Mouse (Mus musculus): Measurements from ENCODE around the gene Copg2.
"Not testable (repeated sequence)": the region's sequence is repeated elsewhere in the genome, so short reads cannot be mapped to it uniquely, and the experiment has no call there.

Gene Copg2

GRCm38 (mm10) chr6:30832241-30832640 lies 64.4 kb downstream of the Copg2 start:
- peak; percentile 40 for DNase-seq (ENCODE audit: low read depth, low spot score)

- no peak for DNase-seq (ENCODE audit: low read depth, low spot score)
These were observed 83.0 kb downstream of the Copg2 start for GRCm38 (mm10) chr6:30813626-30814025.

- no peak for DNase-seq (ENCODE audit: low read depth, low spot score)
These were observed 91.4 kb downstream of the Copg2 start for GRCm38 (mm10) chr6:30805053-30805752.

- peak; percentile 39 for DNase-seq (ENCODE audit: low read depth, low spot score)
These were observed 92.1 kb downstream of the Copg2 start for GRCm38 (mm10) chr6:30804389-30805052.

GRCm38 (mm10) chr6:30802915-30803314 lies 93.7 kb downstream of the Copg2 start:
- DNase-seq (ENCODE audit: low read depth, low spot score) = not testable (repeated sequence)

GRCm38 (mm10) chr6:30751209-30751608 lies 145.4 kb downstream of the Copg2 start:
- DNase-seq (ENCODE audit: low read depth, low spot score) = no peak

- no peak for DNase-seq (ENCODE audit: low read depth, low spot score)
These were observed 146.1 kb downstream of the Copg2 start for GRCm38 (mm10) chr6:30750482-30750881.

GRCm38 (mm10) chr6:30749892-30750291 lies 146.7 kb downstream of the Copg2 start:
- no peak for DNase-seq (ENCODE audit: low read depth, low spot score)

GRCm38 (mm10) chr6:30749042-30749689 lies 147.4 kb downstream of the Copg2 start:
- DNase-seq (ENCODE audit: low read depth, low spot score) = no peak

GRCm38 (mm10) chr6:30748358-30748910 lies 148.2 kb downstream of the Copg2 start:
- DNase-seq (ENCODE audit: low read depth, low spot score) = no peak

GRCm38 (mm10) chr6:30747631-30748357 lies 148.8 kb downstream of the Copg2 start:
- DNase-seq (ENCODE audit: low read depth, low spot score) = no peak

- no peak for DNase-seq (ENCODE audit: low read depth, low spot score)
These were observed 151.0 kb downstream of the Copg2 start for GRCm38 (mm10) chr6:30745591-30745990.

- DNase-seq (ENCODE audit: low read depth, low spot score) = no peak
These were observed 151.7 kb downstream of the Copg2 start for GRCm38 (mm10) chr6:30744846-30745245.

- DNase-seq (ENCODE audit: low read depth, low spot score) = peak; percentile 86
These were observed 157.3 kb downstream of the Copg2 start for GRCm38 (mm10) chr6:30739177-30739747.

GRCm38 (mm10) chr6:30738464-30739006 lies 158.1 kb downstream of the Copg2 start:
- DNase-seq (ENCODE audit: low read depth, low spot score) = peak; percentile 27

GRCm38 (mm10) chr6:30737548-30738463 lies 158.8 kb downstream of the Copg2 start:
- DNase-seq (ENCODE audit: low read depth, low spot score) = peak; percentile 83

GRCm38 (mm10) chr6:30736864-30737547 lies 159.6 kb downstream of the Copg2 start:
- DNase-seq (ENCODE audit: low read depth, low spot score) = peak; percentile 82

- DNase-seq (ENCODE audit: low read depth, low spot score) = peak; percentile 41
These were observed 160.2 kb downstream of the Copg2 start for GRCm38 (mm10) chr6:30736372-30736762.

GRCm38 (mm10) chr6:30735728-30736371 lies 160.7 kb downstream of the Copg2 start:
- DNase-seq (ENCODE audit: low read depth, low spot score) = no peak

Data from ES-CJ7 (cell line).